Mouse (Mus musculus) fat pad, adult 2 months (tissue): ENCODE results near the gene Lhpp.

Experiments used
- DNase-seq: peaks from one replicate; pipeline ENCODE4 v3.0.0-alpha.2; 2011; ENCODE audit warnings: low read depth, low spot score; ENCODE audit errors: extremely low read depth

Lhpp gene

DNA sequence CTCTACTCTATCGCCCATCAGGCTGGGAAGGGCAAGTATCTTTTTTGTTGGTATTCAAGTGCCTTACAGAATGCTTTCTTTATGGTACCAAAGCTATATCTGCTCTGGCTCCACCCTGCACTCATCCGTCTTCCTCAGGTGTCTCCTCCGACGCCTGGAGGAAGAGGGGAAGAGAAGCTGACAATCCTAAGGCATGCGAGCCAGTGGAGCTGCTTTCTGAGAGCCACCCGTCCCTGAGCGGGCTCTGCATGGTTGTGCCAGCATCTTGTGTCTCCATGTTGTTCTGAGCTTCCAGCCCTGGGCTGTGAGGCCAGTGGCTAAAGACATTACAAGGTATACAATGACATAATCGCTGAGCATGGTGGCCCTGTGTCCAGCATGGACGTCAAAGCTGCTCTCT lies 123.8 kb downstream of the Lhpp start:
- DNase-seq: no peak

DNA sequence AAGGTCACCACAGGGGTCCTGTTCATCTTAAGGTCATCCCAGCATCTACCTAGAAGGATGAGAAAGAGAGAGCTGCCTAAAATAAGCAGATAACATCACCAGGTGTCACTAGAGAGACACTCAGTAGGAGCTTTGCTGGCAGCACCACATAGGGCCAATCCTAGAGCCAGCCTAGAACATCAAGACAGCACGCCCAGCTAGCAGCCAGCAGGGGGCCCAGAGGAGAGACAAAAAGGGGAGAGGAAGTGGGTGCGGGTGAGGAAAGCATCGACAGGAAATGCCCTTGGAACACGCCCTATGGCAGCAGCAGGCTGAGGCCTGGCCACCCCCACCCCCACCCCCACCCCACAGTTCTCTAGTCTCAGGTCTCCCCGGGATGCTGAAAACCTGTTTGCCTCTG lies 124.7 kb downstream of the Lhpp start:
- DNase-seq: no peak

DNA sequence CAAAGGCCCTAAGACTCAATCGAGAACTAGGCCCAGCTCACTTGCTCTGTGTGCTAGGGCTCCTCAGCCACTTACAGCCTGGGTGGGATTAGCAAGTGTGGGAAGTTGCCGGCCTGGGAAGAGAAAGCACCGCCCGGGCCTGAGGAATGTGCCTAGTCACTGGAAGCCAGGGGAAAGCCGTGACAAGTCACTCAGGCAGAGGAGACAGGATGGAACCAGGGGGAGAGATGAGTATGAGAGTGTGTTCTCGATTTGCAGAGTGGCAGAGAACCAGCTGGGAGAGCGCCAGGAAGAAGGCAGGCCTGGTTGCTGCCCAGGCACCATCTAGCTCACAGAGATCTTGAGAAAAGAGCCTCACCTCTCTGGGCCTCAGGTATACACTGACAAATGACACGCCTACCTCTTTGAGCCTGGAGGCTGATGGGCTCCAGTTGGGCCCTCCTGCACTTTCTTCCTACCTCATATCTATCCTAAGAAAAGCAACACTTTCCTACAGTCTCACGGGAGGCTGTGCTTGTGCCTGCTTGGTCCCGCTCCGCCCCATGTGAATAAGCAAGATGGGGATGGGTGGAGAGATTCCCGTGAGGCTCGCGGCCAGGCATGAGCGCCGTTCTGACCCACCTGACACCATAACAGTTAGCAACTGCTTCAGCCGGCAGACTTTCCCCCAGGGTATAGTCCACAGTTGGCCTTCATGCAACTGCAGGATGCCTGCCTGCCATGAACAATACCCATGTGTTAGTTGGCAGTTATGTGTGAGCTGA lies 125.8 kb downstream of the Lhpp start:
- DNase-seq: no peak

DNA sequence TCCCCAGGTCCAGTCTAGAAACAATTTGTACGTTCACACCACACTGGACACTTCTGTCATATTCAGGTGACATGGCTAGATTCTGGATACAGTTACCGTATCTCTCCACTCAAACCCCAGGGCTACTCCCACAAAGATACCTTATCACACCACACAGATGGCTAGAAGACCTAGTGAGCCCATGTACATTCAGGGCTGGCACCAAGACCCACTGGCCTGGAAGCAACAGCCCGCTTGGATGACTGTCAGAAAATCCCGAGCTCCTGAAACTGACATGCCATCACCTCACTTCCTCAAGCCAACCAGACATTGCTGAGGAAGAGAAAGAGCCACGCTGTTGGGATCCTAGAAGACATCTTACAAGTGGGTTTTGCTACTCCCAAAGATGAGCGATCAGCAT lies 128.4 kb downstream of the Lhpp start:
- no peak for DNase-seq

DNA sequence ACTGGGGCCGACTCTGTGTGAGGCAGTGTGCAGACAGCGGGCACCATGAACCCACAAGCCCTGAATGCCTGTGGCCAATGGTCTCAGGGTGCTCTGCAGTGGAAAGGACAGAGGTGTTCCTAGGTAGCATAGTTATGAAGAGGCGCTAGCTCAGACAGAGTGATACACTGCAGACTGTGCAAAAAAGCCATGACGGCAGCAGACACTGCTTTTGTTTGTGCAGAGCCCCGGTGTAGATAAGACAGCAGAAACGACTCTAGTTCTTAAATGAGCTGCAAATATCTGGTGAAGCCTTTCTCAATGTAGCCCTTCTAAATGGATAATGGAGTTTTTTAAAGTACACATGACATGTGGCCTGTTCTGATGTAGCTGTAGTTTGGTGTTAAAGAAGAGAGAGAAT lies 129.4 kb downstream of the Lhpp start:
- no peak for DNase-seq

DNA sequence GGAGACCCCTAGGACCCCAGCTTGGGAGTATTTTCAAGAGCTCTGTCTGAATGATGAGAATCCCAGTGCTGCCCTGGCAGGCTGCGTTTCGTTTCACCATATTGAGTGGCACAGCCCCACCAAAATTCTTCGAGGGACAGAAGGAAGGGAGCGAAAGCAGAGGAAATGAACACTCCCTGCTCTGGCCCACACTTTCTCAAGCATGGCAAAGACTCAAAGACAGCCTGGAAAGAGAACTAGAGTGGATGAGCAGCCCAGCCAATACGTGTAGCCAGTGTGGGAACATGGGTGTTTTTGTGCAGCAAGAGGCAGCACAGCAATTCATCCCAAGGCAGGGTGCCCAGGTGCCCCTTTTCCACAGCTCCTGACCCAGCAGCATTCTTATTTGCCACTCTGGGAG lies 132.5 kb downstream of the Lhpp start:
- DNase-seq: no peak

DNA sequence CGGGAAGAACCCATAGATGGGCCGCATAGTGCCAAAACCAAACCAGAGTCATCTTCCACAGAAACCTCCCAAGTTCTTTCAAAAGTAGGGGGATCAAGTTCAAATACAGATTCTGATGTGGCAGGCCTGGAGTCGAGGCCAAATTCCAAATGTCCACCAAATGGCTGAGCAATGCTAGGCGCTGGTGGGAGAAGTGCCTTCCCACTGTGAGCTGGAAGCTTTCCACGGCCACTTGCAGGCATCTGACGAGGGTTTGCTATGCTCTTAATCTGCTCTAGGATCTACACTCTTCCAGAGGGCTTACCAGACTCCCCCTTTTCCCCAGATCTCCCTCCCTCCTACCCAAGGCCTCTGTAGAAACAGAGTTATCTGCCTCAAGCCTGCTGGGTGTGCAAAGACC lies 136.7 kb downstream of the Lhpp start:
- no peak for DNase-seq

DNA sequence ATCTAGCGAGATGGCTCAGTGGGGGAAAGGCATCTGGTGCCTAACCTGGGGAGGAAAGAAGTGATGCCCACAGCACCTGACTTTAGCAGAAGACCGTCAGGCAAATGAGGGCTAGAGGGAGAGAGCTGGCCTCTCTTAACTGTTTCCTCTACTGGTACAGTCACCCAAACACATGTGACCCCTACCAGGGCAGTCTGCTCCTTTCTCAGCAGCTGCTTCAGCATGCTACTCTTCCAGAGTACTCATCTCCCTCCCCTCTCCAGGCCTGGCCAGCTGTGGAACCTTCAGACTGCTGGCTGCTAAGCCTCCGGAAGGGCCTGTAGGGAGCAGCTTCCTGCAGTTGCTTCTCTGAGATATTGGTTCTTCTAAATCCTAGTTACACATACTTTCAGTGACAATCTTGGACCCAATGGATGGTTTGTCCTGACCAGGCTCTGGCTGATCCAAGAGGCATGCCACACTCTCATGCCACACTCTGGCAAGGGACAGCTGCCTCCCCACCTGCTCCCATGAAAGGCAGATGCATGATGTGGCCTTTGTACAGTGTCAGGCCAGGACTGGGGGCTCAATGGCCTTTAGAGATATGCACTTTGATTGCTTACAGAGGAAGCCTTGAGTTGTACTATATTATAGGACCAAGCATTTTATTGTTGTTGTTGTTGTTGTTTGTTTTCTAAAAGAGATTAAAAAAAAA lies 137.8 kb downstream of the Lhpp start:
- no peak for DNase-seq

DNA sequence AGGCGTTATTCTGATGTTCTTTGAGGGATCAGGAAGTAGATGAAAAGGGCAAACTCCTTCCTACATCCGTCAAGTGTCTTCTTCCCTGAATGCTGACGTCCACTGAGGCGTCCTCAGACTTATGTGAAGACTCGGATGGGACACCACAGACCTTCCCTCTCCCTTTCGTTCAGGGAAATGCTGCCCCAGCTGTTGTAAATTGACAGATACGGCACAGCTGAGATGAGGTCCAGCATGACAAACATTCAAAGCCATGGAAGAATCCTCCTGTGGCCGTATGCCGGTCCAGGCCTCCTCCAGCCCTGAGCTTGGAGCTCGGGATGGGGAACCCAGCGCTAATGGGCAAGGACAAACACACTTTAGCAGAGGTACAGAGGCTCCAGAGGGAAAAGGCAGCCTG lies 139.1 kb downstream of the Lhpp start:
- DNase-seq: no peak

DNA sequence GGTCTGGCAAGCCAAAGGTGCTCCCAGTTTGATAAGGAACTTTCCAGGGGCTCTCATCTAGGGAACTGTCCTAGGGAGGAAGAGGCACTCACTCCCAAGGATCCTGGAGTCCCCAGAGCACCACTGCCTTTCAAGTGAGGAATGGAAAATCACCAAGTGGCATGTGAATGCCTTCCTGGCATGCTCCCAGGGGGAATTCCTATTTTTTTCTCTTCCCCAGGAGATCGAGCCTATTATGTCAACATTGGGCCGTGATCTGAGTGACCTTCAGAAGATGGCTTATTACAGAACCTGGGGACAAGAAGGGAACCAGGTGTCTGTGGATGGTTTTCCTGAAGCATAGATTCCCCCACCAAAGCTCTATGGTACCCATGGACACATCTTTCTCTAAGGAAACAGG lies 141.3 kb downstream of the Lhpp start:
- no peak for DNase-seq

DNA sequence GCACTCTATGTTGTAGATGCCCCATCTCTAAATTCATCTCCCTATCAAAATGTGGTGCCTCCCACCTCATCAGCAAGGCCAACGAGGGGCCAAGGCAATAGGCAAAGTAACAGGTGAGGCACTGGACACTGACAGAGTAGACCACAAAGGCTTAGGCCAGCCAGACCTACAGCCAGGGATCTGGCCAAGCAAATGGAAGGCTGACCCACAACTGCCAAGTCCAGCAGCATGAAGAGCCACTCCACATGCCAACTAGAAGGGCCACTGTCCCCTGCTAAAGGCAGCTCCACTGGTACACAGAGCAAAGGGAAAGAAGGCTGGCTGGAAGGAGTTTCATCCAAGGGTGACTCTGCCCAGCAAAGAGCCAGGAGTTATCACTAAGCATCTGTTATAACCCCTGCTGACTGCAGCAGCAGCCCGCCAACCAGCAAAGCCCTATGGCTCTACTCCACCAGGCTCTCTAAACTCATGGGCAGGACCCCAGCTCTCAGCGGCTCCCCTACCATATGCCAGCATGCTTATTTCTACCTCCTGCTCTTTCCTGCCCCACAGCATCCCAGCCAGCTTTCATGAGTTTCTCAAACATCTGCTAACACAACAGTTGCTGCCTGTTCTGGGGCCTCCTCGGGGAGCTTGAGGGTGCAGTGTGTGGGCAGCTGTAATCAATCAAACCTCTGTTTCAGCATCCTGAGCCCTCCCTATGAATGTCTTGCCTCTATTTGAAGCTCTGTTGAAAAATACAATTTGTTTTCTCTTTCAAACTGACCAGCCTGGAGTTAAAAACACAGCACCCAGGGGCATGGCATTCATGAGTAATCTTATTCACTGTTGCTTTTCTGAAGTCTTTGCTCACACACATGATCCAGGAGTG lies 143.3 kb downstream of the Lhpp start:
- no peak for DNase-seq

DNA sequence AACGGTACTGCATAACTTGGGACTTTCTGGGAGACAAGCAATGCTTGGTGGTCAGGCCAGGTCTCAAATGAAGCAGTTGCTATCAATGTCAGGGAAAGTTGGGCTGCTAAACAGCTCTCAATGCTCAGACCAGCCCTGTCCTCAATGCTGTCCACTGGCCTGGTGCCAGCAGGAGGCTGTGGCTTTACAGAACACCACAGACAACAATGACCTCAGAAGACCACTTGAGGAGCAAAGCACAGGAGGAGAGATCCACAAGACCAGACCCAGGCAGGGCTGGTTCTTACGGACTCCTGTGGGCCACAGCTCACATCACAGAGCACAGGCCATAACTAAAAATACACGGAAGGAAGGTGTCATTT lies 143.9 kb downstream of the Lhpp start:
- no peak for DNase-seq
